Mouse (Mus musculus) limb, embryonic 14.5 days (tissue): ENCODE measurements around the gene Fam78a. TPM values are rescaled to one million over a fixed set of nuclear protein-coding genes. Genes with fewer than 3 reads are reported as not detected.

Experiments
- ATAC-seq: fragments of 200-750 bp; cut with Nextera tagmentation; 2 replicates; pipeline ENCODE4 v1.8.0; 2017; ENCODE audit warnings: low read depth, moderate number of reproducible peaks, moderate TSS enrichment; ENCODE audit not compliant: low FRiP score
- DNase-seq: peaks from one replicate; pipeline ENCODE4 v3.0.0-alpha.2; 2015; ENCODE audit warnings: low spot score
- H3K27ac ChIP-seq: fragments of 300-500 bp; sonication (generic); replicated peaks from 2 replicates; pipeline ENCODE4 v1.5.1; 2014; ENCODE audit warnings: low read depth, mild to moderate bottlenecking, low read length, moderate library complexity, mixed read lengths
- H3K27me3 ChIP-seq: fragments of 300-500 bp; sonication (generic); 2 replicates; pipeline ENCODE4 v1.6.1; 2014; ENCODE audit warnings: low read length, mixed read lengths; ENCODE audit not compliant: control insufficient read depth, insufficient read depth
- H3K36me3 ChIP-seq: fragments of 300-500 bp; sonication (generic); 2 replicates; pipeline ENCODE4 v1.6.1; 2014; ENCODE audit warnings: mild to moderate bottlenecking, low read length, moderate library complexity, mixed read lengths; ENCODE audit not compliant: control insufficient read depth, insufficient read depth
- H3K4me1 ChIP-seq: fragments of 300-500 bp; sonication (generic); 2 replicates; pipeline ENCODE4 v1.6.1; 2014; ENCODE audit warnings: antibody characterized with exemption, low read length, mixed read lengths; ENCODE audit not compliant: control insufficient read depth, insufficient read depth
- H3K4me2 ChIP-seq: fragments of 300-500 bp; sonication (generic); replicated peaks from 2 replicates; pipeline ENCODE4 v1.6.1; 2014; ENCODE audit warnings: low read depth, mild to moderate bottlenecking, low read length, moderate library complexity; ENCODE audit not compliant: severe bottlenecking
- H3K4me3 ChIP-seq: fragments of 300-500 bp; sonication (generic); replicated peaks from 2 replicates; pipeline ENCODE4 v1.5.1; 2014; ENCODE audit warnings: low read length
- H3K9ac ChIP-seq: fragments of 300-500 bp; sonication (generic); 2 replicates; pipeline ENCODE4 v1.6.1; 2014; ENCODE audit warnings: mild to moderate bottlenecking, low read depth, low read length, moderate library complexity; ENCODE audit not compliant: severe bottlenecking
- H3K9me3 ChIP-seq: fragments of 300-500 bp; sonication (generic); 2 replicates; pipeline ENCODE4 v1.6.1; 2016; ENCODE audit warnings: low read length; ENCODE audit not compliant: control insufficient read depth
- POLR2A ChIP-seq: fragments of 200-500 bp; IDR thresholded peaks from 2 replicates; pipeline ENCODE4 v1.8.0; 2012; ENCODE audit warnings: inconsistent platforms, mild to moderate bottlenecking, moderate library complexity, borderline replicate concordance; ENCODE audit not compliant: insufficient read depth, insufficient read length; ENCODE audit errors: extremely low read depth
- WGBS: fragments of 180-500 bp; shearing (Covaris S2); extraction: QIAGEN DNeasy Blood & Tissue Kit; methylation state at CpG from one replicate; pipeline ENCODE4 v1.1.7; 2014; 5-methylcytosine and 5-hydroxymethylcytosine counted together
- polyA plus RNA-seq, 2 experiments: library from polyadenylated mRNA; depleted of rRNA in 1 of 2; stranded (reverse) in 1 of 2; unstranded in 1 of 2; fragments of >200 nt; fragmentation: Nextera tagmentation in 1 of 2; extraction: Ambion mirVana in 1 of 2; gene quantifications; 2 replicates each; pipeline versions ENCODE4 v1.2.1 to v1.2.3; 2012 to 2014

Fam78a gene
- 6.4 and 6.6 TPM in 2 replicates for polyA plus RNA-seq (2012; rRNA removed)
- 5.1 and 5.9 TPM in 2 replicates for polyA plus RNA-seq (2014; fragmentation: Nextera tagmentation; extraction: Ambion mirVana)

- 3% methylated on average over 36 of the region's 68 CpGs for WGBS
- Histone ChIP-seq H3K27ac (no peak within 1 kb of the TSS), H3K27me3 (peaks cover 47% of the 10 kb centered on the region), H3K4me1 (peaks cover 16% of the 10 kb centered on the region), H3K36me3 (no peaks in the 10 kb centered on the region), H3K9me3 (no peaks in the 10 kb centered on the region), H3K4me3 (peak within 1 kb of the TSS; percentile 64), H3K9ac (peak within 1 kb of the TSS; percentile 54), H3K4me2 (peak within 1 kb of the TSS; percentile 100)
- DNase-seq (peak; percentile 61), ATAC-seq (peak; percentile 62)
- TF ChIP-seq POLR2A, result no peak
These were observed at the start of gene Fam78a for GRCm38 (mm10) chr2:32084111-32084871. Gene Fam78a (minus strand): TSS chr2:32084857.

GRCm38 (mm10) chr2:32134039-32134438 lies 49.4 kb upstream of the Fam78a start:
- Histone ChIP-seq H3K27ac (no peak overlapping the region), H3K4me1 (peaks cover 5% of the 10 kb centered on the region; the same call in 1 of the 2 replicates), H3K4me2 (no peak overlapping the region), H3K9me3 (no peaks in the 10 kb centered on the region), H3K4me3 (no peak overlapping the region), H3K36me3 (no peaks in the 10 kb centered on the region), H3K27me3 (no peaks in the 10 kb centered on the region), H3K9ac (no peak overlapping the region)
- DNase-seq (peak; percentile 88), ATAC-seq (no peak)
- TF ChIP-seq POLR2A, result no peak
- WGBS, result 4% methylated on average over 2 of the region's 2 CpGs

- H3K9ac ChIP-seq, result no peak overlapping the region
- peaks cover 5% of the 10 kb centered on the region; the same call in 1 of the 2 replicates for H3K4me1 ChIP-seq
- TF ChIP-seq POLR2A, result no peak
- no peak for DNase-seq
- no peaks in the 10 kb centered on the region for H3K9me3 ChIP-seq
- no peak overlapping the region for H3K4me2 ChIP-seq
- no peak overlapping the region for H3K27ac ChIP-seq
- no peaks in the 10 kb centered on the region for H3K27me3 ChIP-seq
- ATAC-seq, result no peak
- WGBS, result 9% methylated on average over 12 of the region's 12 CpGs
- H3K4me3 ChIP-seq, result no peak overlapping the region
- H3K36me3 ChIP-seq, result no peaks in the 10 kb centered on the region
These were observed 47.9 kb upstream of the Fam78a start for GRCm38 (mm10) chr2:32132567-32132992.

- H3K4me3 ChIP-seq, result no peak overlapping the region
- no peaks in the 10 kb centered on the region for H3K9me3 ChIP-seq
- 59% methylated on average over 6 of the region's 6 CpGs for WGBS
- H3K4me2 ChIP-seq, result no peak overlapping the region
- TF ChIP-seq POLR2A, result no peak
- no peak overlapping the region for H3K9ac ChIP-seq
- ATAC-seq (no peak), DNase-seq (no peak)
- no peak overlapping the region for H3K27ac ChIP-seq
- no peaks in the 10 kb centered on the region; the same call in 1 of the 2 replicates for H3K4me1 ChIP-seq
- no peaks in the 10 kb centered on the region for H3K36me3 ChIP-seq
- H3K27me3 ChIP-seq, result no peaks in the 10 kb centered on the region
These were observed 47.4 kb upstream of the Fam78a start for GRCm38 (mm10) chr2:32131866-32132566.

GRCm38 (mm10) chr2:32131205-32131834 lies 46.7 kb upstream of the Fam78a start:
- Histone ChIP-seq H3K27me3 (no peaks in the 10 kb centered on the region), H3K9me3 (no peaks in the 10 kb centered on the region), H3K4me1 (no peaks in the 10 kb centered on the region), H3K27ac (no peak overlapping the region), H3K9ac (no peak overlapping the region), H3K4me3 (no peak overlapping the region), H3K4me2 (no peak overlapping the region), H3K36me3 (no peaks in the 10 kb centered on the region)
- no peak for ATAC-seq
- TF ChIP-seq POLR2A, result no peak
- no peak for DNase-seq
- WGBS, result 82% methylated on average over 9 of the region's 9 CpGs
